Mouse (Mus musculus): Measurements from ENCODE around the gene 3110082I17Rik.

DNA sequence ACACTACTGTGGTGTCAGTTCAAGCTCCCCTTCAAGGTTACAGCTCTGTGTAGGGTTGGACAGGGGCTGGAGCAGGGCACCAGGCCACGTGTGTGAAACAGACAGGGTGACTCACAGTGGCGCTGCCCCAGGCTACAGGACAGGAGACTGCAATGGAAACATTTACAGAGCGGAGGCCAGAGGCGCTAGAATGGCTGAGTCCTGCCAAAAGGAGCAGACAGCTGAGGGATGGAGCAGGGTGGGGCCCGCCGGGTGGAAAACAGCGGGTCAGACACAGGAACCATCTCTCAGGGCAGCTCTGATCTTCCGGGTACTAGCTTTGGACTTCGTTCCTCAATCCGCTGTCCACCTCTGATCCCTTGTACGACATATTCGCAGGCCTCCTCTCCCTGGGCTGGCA, 50.9 kb downstream of the 3110082I17Rik start:
- TF ChIP-seq POLR2A (IDR thresholded peaks at IDR 0.05; ENCODE audit: extremely low read depth, insufficient read depth, low read length) (no peak), CTCF (IDR thresholded peaks at IDR 0.05; ENCODE audit: low read depth, low read length) (no peak)
